Mouse (Mus musculus): ENCODE results near the gene Lair1. TPM values are rescaled to one million over a fixed set of nuclear protein-coding genes. Genes with fewer than 3 reads are reported as not detected.
"Not testable (repeated sequence)": the region's sequence is repeated elsewhere in the genome, so short reads cannot be mapped to it uniquely, and the experiment has no call there.

Lair1 gene
- total RNA-seq, 1 experiment from 2014 or later: 374 TPM

DNA sequence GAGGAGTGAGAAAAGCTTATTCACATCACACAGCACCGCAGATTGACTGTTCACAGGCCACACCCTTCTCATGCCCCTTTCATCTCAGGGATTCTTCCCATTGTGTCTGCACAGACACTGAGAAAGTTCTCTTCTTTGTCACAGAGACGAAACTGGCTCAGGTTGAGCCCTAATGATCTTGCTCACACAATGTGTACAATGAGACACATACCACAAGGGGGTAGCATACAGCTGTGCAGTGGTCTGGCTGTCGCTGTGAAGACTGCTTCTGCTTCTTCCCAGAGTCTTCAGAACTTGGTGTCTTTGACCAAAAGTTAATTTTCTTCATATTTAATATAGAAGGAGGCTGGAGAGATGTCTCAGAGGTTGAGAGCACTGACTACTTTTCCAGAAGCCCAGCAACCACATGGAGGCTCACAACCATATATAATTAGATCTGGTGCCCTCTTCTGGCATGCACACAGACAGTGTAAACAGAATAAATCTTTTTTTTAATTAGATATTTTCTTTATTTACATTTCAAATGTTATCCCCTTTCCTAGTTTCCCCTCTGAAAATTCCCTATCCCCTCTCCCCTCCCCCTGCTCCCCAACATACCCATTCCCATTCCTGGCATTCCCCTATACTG is 36.1 kb downstream of the Lair1 start:
- peak; percentile 79 for ATAC-seq (replicated peaks; ENCODE audit: insufficient number of reproducible peaks, low FRiP score, low TSS enrichment, poor library complexity, severe bottlenecking)

- ATAC-seq (replicated peaks; ENCODE audit: insufficient number of reproducible peaks, low FRiP score, low TSS enrichment, poor library complexity, severe bottlenecking): not testable (repeated sequence)
Measured at GRCm38 (mm10) chr7:4004636-4005035, 58.4 kb downstream of the Lair1 start.

DNA sequence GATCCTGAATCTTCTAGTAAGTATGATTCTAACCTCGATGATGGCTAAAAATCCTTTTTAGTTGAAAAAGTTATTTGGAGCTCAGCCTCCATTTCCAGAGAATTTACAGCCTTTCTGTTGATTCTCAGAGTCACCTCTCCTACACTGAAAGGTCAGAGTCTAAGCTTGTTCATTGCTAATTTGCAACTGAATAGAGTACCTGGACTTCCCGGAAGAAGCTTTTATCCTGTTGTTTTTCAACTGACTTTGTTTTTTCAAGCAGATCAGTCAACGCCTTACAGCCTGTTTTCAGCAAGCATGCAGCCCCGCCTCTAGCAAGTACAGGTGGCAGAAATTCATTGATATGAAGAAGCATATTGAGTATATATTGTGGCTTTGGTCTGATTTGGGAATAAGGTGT is 59.0 kb downstream of the Lair1 start:
- ATAC-seq (replicated peaks; ENCODE audit: insufficient number of reproducible peaks, low FRiP score, low TSS enrichment, poor library complexity, severe bottlenecking): not testable (repeated sequence)

DNA sequence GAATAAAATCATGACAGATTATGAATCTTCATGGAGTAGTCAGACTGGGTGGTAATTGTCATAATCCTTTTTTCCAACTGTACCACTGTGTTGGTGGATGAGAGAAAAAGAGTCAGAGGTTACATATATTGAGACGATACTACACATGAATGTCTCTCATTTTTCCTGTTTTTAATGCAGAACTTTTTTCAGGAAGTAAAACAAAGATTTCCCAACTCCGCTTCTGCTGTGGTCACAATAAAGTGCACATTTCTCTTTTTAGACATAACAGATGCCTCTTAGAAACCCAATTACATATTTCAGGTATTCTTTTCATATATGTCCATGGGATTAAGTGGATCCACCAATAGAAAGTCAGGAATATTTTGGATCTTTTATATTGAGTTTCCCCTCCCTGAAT is 101.0 kb downstream of the Lair1 start:
- 0 out of 2 replicates have a peak, but pooled peaks have one; percentile 56 for ATAC-seq (replicated peaks; ENCODE audit: insufficient number of reproducible peaks, low FRiP score, low TSS enrichment, poor library complexity, severe bottlenecking)

DNA sequence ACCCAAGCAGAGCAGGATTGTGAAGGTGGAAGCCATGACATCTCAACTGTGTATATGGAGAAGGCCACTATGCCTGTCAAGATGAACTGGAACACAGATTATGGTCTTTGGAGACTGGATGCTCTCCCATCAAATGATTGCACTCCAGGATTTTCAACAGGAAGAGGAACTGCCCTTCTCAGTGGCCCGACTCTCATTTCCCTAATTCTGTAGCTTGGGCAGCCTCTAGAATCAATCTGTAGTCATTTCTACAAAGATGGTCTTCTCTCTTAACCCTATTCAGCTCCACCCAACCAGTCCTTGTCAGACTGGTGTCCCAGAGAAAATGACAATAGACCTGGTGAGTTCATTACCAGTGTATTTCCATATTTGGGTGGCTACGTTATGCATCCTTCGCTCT is 105.6 kb downstream of the Lair1 start:
- ATAC-seq (replicated peaks; ENCODE audit: insufficient number of reproducible peaks, low FRiP score, low TSS enrichment, poor library complexity, severe bottlenecking): peak; percentile 56; the same call in 1 of the 2 replicates

Other genes with a start within 250 kb of the Lair1 start
- gene Gm15448, start 237.5 kb downstream of the Lair1 start, total RNA-seq (2017): 3.1 to 10.7 TPM (median 9.4 TPM) in 3 replicates
- 4.7 to 22.8 TPM (median 10.7 TPM) in 3 replicates for gene Pira2, start 218.2 kb downstream of the Lair1 start, total RNA-seq (2017)
- gene Gm14548, start 165.1 kb downstream of the Lair1 start, total RNA-seq (2017): 5.2 to 14.5 TPM (median 10.1 TPM) in 3 replicates
- gene Lilra6, start 147.7 kb downstream of the Lair1 start, total RNA-seq (2017): 3.5 to 19.0 TPM (median 14.2 TPM) in 3 replicates
- gene Ttyh1, start 56.2 kb upstream of the Lair1 start, total RNA-seq (2017): not detected in 3 replicates
- 93.7 to 137 TPM (median 95.1 TPM) in 3 replicates for gene Leng8, start 73.8 kb upstream of the Lair1 start, total RNA-seq (2017)
- 26.4 to 29.4 TPM (median 28.3 TPM) in 3 replicates for gene Leng9, start 87.2 kb upstream of the Lair1 start, total RNA-seq (2017)
- gene Cdc42ep5, start 101.7 kb upstream of the Lair1 start, total RNA-seq (2017): 2.7 TPM in 1 of 3 replicates, not detected in the others
- 52.6 to 82.8 TPM (median 69.9 TPM) in 3 replicates for gene Lilra5, start 174.6 kb upstream of the Lair1 start, total RNA-seq (2017)